Mouse (Mus musculus): Measurements from ENCODE around the gene Pip5k1b.

Gene Pip5k1b

GRCm38 (mm10) chr19:24307271-24308221 lies 248.1 kb downstream of the Pip5k1b start:
- DNase-seq (ENCODE audit: low spot score) = no peak

- DNase-seq (ENCODE audit: low spot score) = no peak
Observed at GRCm38 (mm10) chr19:24306351-24306750, 249.3 kb downstream of the Pip5k1b start.

- DNase-seq (ENCODE audit: low spot score) = no peak
Observed at GRCm38 (mm10) chr19:24302198-24302597, 253.5 kb downstream of the Pip5k1b start.

GRCm38 (mm10) chr19:24301768-24302148 lies 253.9 kb downstream of the Pip5k1b start:
- DNase-seq (ENCODE audit: low spot score) = no peak

- DNase-seq (ENCODE audit: low spot score) = peak; percentile 45
Observed at GRCm38 (mm10) chr19:24300994-24301767, 254.5 kb downstream of the Pip5k1b start.

- no peak for DNase-seq (ENCODE audit: low spot score)
Observed at GRCm38 (mm10) chr19:24293537-24293936, 262.1 kb downstream of the Pip5k1b start.

- DNase-seq (ENCODE audit: low spot score) = peak; percentile 26
Observed at GRCm38 (mm10) chr19:24284187-24284586, 271.5 kb downstream of the Pip5k1b start.

- DNase-seq (ENCODE audit: low spot score) = no peak
Observed at GRCm38 (mm10) chr19:24281288-24281980, 274.2 kb downstream of the Pip5k1b start.

GRCm38 (mm10) chr19:24280601-24281228 lies 275.0 kb downstream of the Pip5k1b start, which contains the start of gene Fxn:
Gene Fxn (minus strand): TSS chr19:24280605.
- DNase-seq (ENCODE audit: low spot score) = peak; percentile 38

GRCm38 (mm10) chr19:24279706-24280600 lies 275.7 kb downstream of the Pip5k1b start:
- DNase-seq (ENCODE audit: low spot score) = peak; percentile 76

- no peak for DNase-seq (ENCODE audit: low spot score)
Observed at GRCm38 (mm10) chr19:24278859-24279258, 276.8 kb downstream of the Pip5k1b start.

- DNase-seq (ENCODE audit: low spot score) = no peak
Observed at GRCm38 (mm10) chr19:24274281-24274680, 281.4 kb downstream of the Pip5k1b start.

GRCm38 (mm10) chr19:24271746-24272426 lies 283.8 kb downstream of the Pip5k1b start:
- DNase-seq (ENCODE audit: low spot score) = peak; percentile 80

GRCm38 (mm10) chr19:24271326-24271725 lies 284.3 kb downstream of the Pip5k1b start:
- DNase-seq (ENCODE audit: low spot score) = peak; percentile 23

- no peak for DNase-seq (ENCODE audit: low spot score)
Observed at GRCm38 (mm10) chr19:24268531-24268930, 287.1 kb downstream of the Pip5k1b start.

- DNase-seq (ENCODE audit: low spot score) = no peak
Observed at GRCm38 (mm10) chr19:24266046-24266830, 289.4 kb downstream of the Pip5k1b start.

- peak; percentile 60 for DNase-seq (ENCODE audit: low spot score)
Observed at GRCm38 (mm10) chr19:24264991-24265390, 290.7 kb downstream of the Pip5k1b start.

GRCm38 (mm10) chr19:24262736-24263135 lies 292.9 kb downstream of the Pip5k1b start:
- DNase-seq (ENCODE audit: low spot score) = no peak

Measured in MN1 (cell line).